Mouse (Mus musculus) T-helper 1 cell (primary cell): ENCODE results near the gene Ctnnd2.

Source experiments
- in situ Hi-C: fragments of 300-600 bp; cut with MboI, MseI; formaldehyde crosslinking; loops from one replicate; pipeline ENCODE4 v1.15.1; 2025; ENCODE audit warnings: high pct_unique_total_duplicates

The Ctnnd2 gene

DNA sequence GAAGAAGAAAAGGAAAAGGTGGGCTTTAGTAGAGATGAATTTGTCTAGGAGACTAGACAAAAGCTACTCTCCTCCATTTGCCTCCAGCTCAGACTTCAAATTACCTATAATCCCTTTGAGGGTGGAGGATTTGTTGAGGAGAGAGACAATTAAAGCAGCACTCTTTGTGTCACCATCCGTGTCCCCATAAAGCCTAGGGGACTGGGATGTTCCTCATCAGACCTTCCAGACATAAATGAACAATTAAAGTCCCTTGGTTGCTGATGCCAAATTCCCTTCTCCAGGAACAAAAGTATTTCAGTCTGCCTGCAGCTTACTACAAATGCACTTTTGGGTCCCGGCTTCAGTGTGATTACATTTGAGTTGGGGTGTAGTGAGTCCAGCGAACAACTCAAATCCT is 340.1 kb downstream of the Ctnnd2 start:
- in situ Hi-C loops: no loop called here

DNA sequence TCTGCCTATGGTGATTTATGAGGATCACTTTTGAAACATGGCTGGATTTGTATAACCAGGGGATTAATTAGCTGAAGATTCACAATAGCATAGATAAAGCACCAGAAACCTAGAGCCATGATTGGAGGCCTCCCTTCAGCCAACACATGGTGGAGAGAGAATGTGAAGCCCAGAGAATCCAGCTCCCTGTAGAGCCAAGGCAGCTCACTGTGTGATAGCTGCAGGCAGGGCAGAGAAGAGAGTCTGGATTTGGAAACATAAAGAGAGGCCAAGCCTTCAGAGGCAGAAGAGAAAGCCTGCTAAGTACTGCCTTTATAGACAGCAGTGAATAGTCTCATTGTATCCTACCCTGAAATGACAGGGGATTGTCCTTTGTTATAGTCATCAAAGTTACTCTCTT is 340.7 kb downstream of the Ctnnd2 start:
- in situ Hi-C loops: no loop called here

- in situ Hi-C loops: no loop called here
Measured at GRCm38 (mm10) chr15:30515425-30515824, 343.0 kb downstream of the Ctnnd2 start.

DNA sequence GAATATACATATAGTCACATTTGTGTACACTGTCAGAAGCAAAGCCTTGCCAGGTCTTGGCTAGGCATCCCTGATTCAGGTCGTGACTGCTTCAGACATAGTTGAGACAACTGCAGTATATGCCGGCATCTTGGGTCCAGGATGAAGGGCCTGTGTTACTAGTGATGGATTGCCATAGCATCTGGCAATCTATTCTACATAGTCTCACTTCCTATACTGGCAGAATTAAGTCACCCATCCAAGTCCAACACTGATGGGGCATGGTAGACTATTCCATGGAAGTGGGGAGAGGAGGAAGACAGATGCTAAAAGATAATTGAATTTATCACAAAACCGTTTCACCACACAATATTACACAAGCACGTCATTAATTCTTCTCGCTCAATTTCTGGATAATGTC is 369.1 kb downstream of the Ctnnd2 start:
- in situ Hi-C loops: no loop called here

- in situ Hi-C loops: no loop called here
Measured at GRCm38 (mm10) chr15:30548263-30548662, 375.9 kb downstream of the Ctnnd2 start.

DNA sequence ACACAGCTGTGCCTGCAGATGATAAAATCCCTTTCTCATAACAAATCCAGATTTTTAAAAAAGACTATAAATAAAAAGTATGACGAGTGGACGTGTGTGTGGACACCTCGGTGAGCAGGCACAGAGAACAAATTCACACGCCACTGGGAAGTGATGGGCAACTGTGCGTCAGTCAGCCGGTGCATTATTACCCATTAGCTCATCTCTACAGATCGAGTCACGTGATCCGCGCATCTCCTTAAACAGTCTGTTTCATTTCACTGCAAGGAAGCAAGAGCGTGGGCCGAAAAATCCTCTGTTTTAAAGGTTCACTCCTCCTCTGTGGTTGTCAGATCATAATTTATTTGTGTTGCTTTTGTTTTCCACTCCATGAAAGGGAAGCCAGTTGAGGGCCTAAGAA is 378.6 kb downstream of the Ctnnd2 start:
- in situ Hi-C loops: no loop called here

- in situ Hi-C loops: no loop called here
Measured at GRCm38 (mm10) chr15:30553910-30554406, 381.6 kb downstream of the Ctnnd2 start.

- in situ Hi-C loops: no loop called here
Measured at GRCm38 (mm10) chr15:30555787-30556186, 383.4 kb downstream of the Ctnnd2 start.

- in situ Hi-C loops: no loop called here
Measured at GRCm38 (mm10) chr15:30562375-30562774, 390.0 kb downstream of the Ctnnd2 start.

GRCm38 (mm10) chr15:30564594-30564993 is 392.2 kb downstream of the Ctnnd2 start:
- in situ Hi-C loops: no loop called here

- in situ Hi-C loops: loop anchor here (5.0 kb wide), 1 partner anchor 107 kb away; no protein-coding TSS in a partner anchor
Measured at GRCm38 (mm10) chr15:30570254-30570800, 397.9 kb downstream of the Ctnnd2 start.

GRCm38 (mm10) chr15:30587446-30587845 is 415.1 kb downstream of the Ctnnd2 start:
- in situ Hi-C loops: no loop called here

- in situ Hi-C loops: no loop called here
Measured at GRCm38 (mm10) chr15:30590865-30591264, 418.5 kb downstream of the Ctnnd2 start.

GRCm38 (mm10) chr15:30595507-30595906 is 423.1 kb downstream of the Ctnnd2 start:
- in situ Hi-C loops: no loop called here

- in situ Hi-C loops: no loop called here
Measured at GRCm38 (mm10) chr15:30610613-30611012, 438.2 kb downstream of the Ctnnd2 start.

- in situ Hi-C loops: no loop called here
Measured at GRCm38 (mm10) chr15:30615451-30615850, 443.1 kb downstream of the Ctnnd2 start.

DNA sequence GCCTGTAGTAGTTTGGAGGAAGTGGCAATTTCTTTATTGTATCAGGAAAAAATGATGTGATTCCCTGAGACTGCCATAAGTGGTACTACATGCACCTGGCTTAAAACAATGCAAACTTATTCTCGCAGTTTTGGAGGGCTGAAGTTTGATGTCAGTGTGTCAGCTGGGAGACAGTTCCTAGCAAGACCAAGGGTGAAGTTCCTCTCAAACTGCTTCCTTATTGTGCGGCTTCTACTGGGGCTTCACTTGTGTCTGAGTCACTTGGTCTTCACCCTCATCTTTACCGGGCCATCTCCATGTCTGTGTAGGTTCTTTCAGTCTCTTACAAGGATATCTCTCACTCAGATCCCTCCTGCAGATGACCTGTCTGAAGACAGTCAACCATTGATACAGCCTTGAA is 444.5 kb downstream of the Ctnnd2 start:
- in situ Hi-C loops: no loop called here

- in situ Hi-C loops: no loop called here
Measured at GRCm38 (mm10) chr15:30617932-30618331, 445.5 kb downstream of the Ctnnd2 start.

GRCm38 (mm10) chr15:30628524-30628923 is 456.1 kb downstream of the Ctnnd2 start:
- in situ Hi-C loops: loop anchor here (10.0 kb wide), 1 partner anchor 144 kb away; no protein-coding TSS in a partner anchor

- in situ Hi-C loops: no loop called here
Measured at GRCm38 (mm10) chr15:30632113-30632735, 459.8 kb downstream of the Ctnnd2 start.

- in situ Hi-C loops: no loop called here
Measured at GRCm38 (mm10) chr15:30633917-30634316, 461.5 kb downstream of the Ctnnd2 start.

DNA sequence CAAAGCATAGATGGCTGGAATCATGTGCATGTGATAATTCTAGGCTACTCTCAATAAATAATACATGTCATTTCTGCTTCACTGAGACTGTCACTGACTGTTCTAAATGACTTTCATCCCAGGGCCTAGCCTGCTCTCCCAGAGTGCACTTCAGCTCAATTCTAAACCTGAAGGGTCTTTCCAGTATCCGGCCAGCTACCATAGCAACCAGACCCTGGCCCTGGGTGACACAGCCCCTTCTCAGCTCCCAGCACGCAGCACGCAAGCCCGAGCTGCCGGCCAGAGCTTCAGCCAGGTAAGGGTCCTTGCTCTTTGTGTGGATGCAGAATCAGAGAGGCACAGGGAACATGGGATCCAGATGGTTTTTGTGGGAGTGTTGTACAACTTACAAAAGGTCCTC is 462.1 kb downstream of the Ctnnd2 start:
- in situ Hi-C loops: no loop called here

DNA sequence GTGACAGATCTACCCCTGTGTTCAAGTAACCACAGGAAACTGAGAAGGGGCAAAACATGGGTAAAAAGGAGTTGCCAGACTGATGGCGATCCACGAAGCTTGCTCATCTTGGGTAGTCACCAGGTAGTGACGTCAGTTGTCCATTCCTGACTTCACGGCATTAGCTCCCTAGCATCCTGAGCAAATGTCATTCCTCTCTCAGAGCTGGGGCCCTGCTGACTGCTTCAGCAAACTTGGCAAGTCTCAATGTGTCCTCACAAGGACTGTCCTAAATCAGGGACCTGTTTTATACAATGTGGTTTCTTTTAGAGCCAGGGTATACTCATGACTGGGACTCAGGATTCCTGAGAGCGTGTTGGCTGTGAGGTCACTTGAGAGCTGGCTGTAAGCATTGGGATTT is 468.3 kb downstream of the Ctnnd2 start:
- in situ Hi-C loops: no loop called here
